Mouse (Mus musculus): ENCODE measurements around the gene Tnr.

DNA sequence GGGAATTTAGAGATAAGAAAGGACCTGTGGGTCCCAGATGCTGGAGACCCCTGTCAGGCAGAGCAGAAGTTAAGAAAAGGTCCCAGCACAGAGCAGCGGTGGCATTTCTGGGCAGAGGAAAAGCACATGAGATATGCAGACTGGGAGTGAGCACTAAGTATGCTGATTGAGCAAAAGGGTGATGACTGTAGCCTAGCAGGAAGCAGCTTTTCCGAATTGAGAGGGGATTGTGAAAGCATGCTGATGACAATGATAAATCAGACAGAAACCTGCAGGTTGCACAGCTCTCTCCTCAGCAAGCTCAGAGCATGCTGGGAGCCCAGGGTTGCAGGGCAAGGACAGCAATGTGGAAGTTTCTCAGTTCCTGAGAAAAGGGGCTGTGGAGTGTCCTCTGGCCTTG lies 73.1 kb downstream of the Tnr start:
- TF ChIP-seq CTCF (IDR thresholded peaks at IDR 0.05; ENCODE audit: extremely low read depth, insufficient read depth, insufficient read length, insufficient replicate concordance) (no peak), POLR2A (IDR thresholded peaks at IDR 0.05; ENCODE audit: low read depth, low read length) (no peak)
